Mouse (Mus musculus) thymus, postnatal 25 days (tissue): ENCODE measurements at regions not wholly inside any gene's neighbourhood (a gene's known extent, or its start where the extent isn't known, plus 50 kb on each side); places are given as distances from the start of the nearest gene placed in this dataset.

Experiments
- DNase-seq: peaks from one replicate; pipeline ENCODE4 v3.0.0; 2022

- no peak for DNase-seq
These were observed 107.5 kb upstream of the Zfp462 start for GRCm38 (mm10) chr4:54837326-54837725.

GRCm38 (mm10) chr4:54838111-54838510 lies 106.7 kb upstream of the Zfp462 start:
- no peak for DNase-seq

GRCm38 (mm10) chr4:54838794-54839193 lies 106.1 kb upstream of the Zfp462 start:
- no peak for DNase-seq

DNA sequence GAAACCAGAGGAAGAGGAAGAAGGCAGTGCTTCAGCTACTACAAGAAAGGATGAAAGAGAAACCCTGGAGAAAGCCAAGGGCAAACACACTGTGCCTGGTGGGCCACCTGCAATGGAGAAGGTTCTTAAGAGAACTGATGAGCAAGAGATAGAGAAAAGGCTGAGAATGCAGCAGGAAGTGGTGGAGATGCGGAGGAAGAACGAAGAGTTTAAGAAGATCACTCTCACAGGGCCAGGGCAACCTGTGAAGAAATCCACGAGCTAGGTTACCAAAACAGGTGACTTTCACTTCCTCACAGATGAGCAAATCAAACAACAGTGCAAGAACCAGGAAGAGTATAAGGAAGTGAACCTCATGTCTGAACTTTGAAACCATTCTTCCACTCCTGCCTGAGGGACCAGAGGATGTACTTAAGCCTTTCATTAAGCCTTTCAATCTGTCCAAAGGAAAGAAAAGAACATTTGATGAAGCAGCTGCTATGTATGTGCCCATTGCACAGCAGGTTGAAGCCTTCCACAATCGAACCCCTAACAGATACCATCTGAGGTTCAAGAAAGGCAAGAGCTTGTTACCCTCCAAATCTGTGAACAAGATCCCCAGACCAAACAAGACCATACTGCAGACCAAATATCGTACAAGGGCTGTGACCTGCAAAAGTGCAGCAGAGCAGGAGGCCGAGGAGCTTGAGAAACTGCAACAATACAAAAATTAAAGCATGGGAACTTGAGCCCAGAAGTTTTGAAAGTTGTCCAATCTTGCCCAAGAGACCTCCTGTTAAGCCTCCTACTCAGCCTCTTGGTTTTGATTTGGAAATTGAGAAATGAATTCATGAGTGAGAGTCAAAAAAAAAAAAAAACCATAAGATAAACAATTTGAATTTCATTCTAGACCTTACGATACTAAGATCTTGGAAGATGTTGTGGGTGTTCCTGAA lies 91.6 kb upstream of the Zfp462 start:
- DNase-seq = peak; percentile 39

GRCm38 (mm10) chr4:54858604-54859003 lies 86.2 kb upstream of the Zfp462 start:
- DNase-seq = no peak

DNA sequence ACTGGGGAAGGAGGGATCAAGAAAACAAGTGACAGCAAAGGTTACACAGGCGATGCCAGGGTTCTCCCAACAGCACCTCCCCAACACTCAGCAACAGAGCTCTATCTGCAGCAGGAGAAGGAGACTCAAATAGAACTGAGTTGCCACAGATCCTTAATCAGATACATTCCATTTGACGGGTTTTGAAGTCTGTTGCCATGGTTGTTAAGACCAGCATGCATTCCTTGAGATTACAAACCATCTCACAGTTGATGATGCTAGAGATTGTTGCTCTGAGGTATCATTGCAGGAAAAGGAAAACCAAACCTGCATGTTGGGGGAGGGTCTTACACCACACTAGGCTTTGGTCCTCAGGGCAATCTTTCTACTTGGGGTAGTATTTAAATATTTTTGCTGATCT lies 78.8 kb upstream of the Zfp462 start:
- no peak for DNase-seq

GRCm38 (mm10) chr4:54874136-54874827 lies 70.6 kb upstream of the Zfp462 start:
- no peak for DNase-seq

GRCm38 (mm10) chr4:54875506-54875905 lies 69.3 kb upstream of the Zfp462 start:
- DNase-seq = no peak

DNA sequence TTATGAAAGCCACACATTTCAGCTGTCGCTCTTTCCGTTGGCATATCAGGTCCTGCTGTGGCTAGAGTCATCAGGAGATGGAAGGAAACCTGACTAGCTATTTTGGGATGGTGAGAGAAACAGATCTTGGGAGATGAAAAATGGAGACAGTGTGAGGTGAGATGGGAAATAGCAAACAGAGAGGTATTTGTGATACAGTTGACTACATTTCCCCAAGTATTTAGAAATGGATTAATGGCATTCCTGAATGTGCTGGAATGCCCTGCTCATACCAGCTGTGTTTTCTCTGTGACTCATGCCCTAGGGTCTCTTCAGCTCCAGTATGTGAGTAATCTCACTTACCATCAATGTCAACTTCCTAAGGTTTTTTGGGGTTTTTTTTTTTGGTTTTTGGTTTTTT lies 67.5 kb upstream of the Zfp462 start:
- no peak for DNase-seq

GRCm38 (mm10) chr4:54878531-54878930 lies 66.3 kb upstream of the Zfp462 start:
- DNase-seq = no peak

- no peak for DNase-seq
These were observed 51.6 kb upstream of the Zfp462 start for GRCm38 (mm10) chr4:54893288-54893687.
